Mouse (Mus musculus): ENCODE measurements at regions not wholly inside any gene's neighbourhood (a gene's known extent, or its start where the extent isn't known, plus 50 kb on each side); places are given as distances from the start of the nearest gene placed in this dataset.

DNA sequence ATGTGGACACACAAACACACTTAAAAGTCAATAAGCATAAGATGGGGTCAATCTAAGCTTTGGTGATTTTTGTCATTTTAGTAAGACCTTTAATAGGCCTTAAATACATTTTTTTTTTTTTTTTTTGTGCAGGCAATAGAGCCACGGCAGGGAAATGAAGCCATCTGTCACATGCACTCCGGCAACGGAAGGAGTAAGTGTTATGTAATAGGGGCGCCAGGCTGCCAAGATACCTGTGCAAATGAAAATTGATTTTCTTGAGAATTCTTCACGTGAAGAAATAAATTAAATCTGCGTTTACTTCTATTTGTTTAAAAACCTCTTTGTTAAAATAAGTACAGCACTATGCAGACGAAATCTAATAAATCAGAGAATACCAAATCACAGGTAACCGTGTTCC, 54.6 kb upstream of the Card11 start:
- DNase-seq (ENCODE audit: low spot score): no peak
- intact Hi-C loops (cut with DNase I): no loop called here

DNA sequence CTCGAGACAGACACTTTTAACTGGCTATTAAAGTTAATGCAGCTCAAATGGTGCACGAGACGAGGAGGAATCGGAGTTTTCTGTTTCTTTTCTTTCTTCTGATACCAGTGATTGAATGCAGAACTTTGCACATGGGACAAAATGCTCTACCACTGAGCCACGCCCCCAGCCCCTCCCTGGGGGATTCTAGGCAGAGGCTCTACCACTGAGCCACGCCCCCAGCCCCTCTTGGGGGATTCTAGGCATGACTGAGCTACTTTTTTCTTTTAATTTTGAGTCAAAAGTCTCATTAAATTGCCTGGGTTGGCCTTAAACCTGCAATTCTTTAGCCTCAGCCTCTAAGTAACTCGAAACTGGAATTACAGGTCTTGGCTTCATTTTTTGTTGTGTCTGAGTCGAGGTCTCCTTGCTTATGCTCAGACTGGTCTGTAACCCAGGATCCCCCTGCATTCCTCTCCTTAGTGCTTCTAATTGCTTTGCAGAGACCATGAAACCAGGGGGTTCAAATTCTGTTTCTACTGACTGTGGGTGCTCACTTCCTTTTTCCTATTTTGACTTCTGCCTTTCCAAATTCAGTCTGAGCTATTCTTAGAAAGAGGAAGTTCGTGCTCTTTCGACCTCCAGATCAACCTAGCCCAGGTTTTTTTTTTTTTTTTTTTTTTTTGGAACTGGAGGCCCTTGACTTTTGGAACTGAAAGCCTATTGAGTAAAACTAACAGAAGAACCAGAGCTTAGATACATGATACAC, 55.4 kb upstream of the Card11 start:
- intact Hi-C loops (cut with DNase I): no loop called here
- DNase-seq (ENCODE audit: low spot score): no peak

DNA sequence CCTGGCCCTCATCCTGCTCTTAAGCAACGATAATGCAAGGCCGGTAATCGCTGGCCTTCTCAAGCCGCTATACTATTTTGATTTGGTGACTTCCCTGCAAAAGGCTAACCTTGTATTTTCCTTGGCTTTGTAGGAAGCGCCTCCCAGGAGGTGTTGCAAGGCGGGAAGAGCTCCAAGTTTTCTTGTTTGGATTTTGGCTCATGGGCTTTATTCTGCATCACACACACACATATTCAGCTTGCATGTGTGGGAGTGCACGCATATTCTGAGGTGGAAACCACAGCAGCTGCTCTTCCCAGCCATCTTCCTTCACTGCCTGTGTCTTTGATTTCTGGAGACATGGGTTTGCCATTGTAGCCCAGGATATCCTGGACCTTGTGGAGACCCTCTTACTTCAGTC, 57.8 kb upstream of the Card11 start:
- intact Hi-C loops (cut with DNase I): no loop called here
- no peak for DNase-seq (ENCODE audit: low spot score)

DNA sequence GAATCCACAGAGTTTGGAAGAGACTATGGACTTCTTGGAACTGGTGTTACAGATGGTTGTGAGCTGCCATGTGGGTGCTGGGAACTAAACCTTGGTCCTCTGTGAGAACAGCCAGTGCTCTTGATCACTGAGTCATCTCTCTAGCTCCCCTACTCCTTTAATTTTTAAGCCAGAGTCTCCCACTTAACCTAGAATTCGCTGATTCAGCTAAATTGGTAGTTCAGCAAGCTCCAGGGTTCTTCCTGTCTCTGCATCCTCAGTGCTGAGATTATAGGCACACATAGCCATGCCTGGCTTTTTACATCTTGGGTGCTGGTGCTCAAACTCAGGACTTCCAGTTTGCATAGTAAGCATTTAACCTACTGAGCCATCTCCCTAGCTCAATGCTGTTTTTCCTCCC, 58.5 kb upstream of the Card11 start:
- no peak for DNase-seq (ENCODE audit: low spot score)

DNA sequence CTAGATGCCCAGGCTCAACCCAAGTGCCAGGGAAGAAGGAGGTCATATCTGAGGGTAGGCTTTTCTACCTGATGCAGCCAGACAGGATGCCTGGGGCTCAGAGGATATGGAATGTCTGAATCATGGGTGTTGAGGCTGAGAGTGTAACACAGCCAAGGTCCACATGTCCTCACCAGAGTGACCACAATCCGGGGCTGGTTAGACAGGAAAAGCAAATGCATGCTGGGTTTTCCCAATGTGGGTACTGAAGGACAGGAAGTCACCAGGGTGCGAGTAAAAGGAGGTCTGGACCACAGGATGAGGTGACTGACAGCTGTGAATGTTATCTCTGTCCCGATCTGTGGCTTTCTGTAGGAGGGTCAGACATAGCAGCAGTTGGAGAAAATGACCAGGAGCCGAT, 61.8 kb upstream of the Card11 start:
- intact Hi-C loops (cut with DNase I): no loop called here
- DNase-seq (ENCODE audit: low spot score): no peak

More for the DNA sequence above, 58.5 kb upstream of the Card11 start:
- intact Hi-C loops (cut with DNase I): no loop called here

DNA sequence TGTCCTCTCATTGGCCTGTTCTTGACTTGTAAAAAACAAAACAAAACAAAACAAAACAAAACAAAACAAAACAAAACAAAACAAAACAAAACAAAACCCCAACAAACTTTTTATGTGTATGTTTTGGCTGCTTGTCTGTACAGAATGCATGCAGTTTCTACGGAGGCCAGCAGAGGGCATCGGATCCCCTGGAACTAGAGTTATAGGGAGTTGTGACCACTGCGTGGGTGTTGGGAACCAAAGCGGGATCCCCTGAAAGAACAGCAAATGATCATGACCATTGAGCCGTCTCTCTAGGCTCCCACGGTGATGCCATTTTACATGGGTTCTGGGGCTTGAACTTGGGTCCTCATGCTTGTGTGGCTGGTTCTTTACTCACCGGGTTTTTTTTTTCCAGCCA, 67.2 kb upstream of the Card11 start:
- no peak for DNase-seq (ENCODE audit: low spot score)
- intact Hi-C loops (cut with DNase I): no loop called here

DNA sequence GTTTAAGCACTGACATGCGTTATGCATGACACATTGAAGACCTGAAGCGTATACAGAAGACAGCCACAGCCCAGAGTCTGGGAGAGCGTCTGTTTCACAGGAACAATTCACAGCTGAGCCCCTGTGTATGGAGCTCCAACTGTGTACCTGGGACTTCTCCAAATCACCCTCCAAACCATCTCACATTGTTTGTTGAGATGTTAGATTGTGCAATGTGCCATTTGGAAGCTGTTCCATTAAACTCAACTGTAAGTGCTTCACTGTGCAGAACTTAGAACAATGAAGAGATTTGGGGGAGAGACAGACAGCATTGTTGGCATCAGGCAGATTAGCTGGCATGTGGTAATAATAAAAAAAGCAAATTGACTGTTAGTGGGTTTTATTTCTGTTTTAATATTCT, 74.1 kb upstream of the Card11 start:
- DNase-seq (ENCODE audit: low spot score): no peak
- intact Hi-C loops (cut with DNase I): loop anchor here (10.0 kb wide), 1 partner anchor 200 kb away; no protein-coding TSS in a partner anchor

DNA sequence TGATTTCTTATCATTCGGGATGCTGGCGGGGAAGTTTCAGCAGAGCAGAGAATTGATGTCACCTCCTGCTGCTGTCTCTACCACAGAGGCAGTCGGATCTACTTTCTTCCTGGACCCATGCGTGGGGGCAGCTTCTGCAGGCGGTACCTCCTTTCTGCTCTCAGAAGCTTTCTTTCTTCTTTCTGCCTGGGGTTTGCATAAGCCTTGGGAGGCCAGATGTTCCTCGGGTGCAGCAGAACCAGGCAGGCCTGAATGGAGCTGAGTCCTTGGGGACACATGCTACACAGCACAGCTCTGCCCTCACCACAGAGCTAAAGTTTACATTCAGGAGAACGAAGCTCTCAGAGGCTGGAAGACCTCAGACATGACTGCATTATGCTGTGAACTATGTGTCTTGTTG, 75.8 kb upstream of the Card11 start:
- no peak for DNase-seq (ENCODE audit: low spot score)
- intact Hi-C loops (cut with DNase I): loop anchor here (10.0 kb wide), 1 partner anchor 201 kb away; no protein-coding TSS in a partner anchor

DNA sequence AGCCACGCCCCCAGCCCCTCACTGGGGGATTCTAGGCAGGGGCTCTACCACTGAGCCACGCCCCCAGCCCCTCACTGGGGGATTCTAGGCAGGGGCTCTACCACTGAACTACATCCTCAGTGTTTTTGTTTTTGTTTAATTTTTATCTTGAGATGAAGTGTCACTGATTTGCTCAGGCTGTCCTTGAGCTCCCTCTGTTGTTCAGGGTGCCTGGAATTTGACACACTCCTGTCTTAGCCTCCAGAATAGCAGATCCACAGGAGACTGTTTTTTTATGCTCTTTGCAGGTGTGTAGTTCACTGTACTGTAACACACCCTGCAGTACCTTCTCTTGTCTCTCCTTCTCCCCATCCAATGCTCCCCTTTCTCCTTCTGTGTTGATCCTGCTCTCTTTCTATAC, 76.6 kb upstream of the Card11 start:
- intact Hi-C loops (cut with DNase I): loop anchor here (10.0 kb wide), 1 partner anchor 202 kb away; no protein-coding TSS in a partner anchor
- DNase-seq (ENCODE audit: low spot score): no peak

DNA sequence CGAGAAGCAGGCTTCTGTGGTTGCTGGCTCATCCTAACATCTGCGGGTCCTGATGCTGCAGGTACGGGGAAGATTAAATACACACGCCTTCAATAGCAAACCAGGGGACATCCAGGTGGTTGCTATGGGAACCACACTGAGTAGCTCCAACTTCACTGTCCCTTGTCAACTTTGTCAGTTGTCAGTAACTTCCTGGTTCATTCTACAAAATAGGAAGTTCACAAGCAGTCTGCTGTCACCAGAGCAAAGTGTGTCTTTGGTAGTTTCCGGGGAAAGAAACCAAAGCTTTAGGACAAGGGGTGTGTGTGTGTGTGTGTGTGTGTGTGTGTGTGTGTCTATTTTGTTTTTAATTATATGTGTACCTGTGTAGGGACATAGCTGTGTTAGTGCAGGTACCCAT, 80.5 kb upstream of the Card11 start:
- DNase-seq (ENCODE audit: low spot score): no peak
- intact Hi-C loops (cut with DNase I): no loop called here

DNA sequence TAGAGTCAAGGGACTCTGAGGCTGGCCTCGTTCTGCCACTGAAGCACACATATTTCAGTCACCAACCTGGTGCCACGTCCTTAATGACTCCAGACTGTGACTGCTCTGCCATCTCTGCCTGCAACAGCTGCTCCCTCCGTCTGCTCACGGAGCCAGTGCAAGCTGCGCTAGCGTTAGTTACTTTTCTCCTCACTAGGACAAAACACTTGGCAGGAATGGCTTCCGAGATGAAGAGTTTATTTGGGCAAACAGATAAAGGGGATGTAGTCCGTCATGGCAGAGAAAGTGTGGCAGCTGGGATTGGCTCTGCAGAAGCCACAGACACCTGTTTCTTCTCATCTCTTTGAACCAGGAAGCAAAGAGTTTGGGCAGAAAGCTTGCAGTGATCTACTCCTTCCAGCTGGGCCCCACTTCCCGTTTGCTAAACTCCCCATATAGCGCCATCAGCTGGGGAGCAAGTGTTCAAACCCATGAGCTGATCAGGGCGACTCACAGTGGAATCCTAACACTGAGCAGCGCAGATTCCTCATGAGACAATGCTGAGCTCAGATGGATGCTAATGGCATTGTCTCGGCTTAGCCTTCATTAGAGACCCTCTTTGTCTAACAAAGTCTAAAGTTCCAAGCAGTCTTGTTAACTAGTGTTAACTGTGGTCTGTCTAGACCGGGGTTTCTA, 83.8 kb upstream of the Card11 start:
- intact Hi-C loops (cut with DNase I): no loop called here
- no peak for DNase-seq (ENCODE audit: low spot score)

DNA sequence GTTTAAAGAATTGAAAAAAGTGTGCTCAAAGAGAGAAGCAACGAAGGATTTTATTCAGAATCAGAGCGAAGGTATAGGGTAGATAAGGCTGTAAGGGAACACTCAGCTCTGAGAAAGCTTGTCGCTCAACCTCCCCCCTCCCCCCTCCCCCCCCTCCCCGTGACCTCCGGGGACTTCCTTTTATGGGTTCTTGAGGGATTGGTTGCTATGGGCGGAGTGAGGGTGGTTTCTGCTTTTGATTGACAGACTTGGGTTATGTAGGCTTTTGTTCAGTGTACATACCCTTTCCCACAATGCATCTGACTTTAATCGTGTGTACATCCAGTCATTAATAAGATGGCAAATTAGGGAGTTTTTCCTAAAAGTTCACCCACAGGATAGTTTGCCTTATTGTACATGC, 84.4 kb upstream of the Card11 start:
- no peak for DNase-seq (ENCODE audit: low spot score)
- intact Hi-C loops (cut with DNase I): no loop called here

DNA sequence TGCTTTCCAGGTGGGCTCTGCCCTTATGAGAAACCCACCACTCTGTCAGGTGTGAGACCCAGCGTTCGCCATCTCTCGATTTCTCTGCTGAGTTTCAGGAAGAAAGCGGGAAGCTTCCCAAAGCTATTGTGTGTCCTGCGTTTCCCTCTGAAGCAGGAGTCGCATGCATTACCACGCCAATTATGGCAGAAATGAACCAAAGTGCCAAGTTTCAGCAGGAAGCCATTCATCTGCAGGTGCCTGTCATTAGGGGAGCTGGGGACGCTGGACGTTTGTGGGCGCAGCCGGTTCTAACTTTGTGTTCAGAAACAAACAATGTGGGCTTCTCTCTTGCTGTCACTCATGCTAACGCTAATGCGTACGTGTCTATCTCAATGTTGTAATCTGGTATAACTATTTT, 91.3 kb upstream of the Card11 start:
- intact Hi-C loops (cut with DNase I): loop anchor here (2.0 kb wide), 1 partner anchor 1227 kb away; no protein-coding TSS in a partner anchor

DNA sequence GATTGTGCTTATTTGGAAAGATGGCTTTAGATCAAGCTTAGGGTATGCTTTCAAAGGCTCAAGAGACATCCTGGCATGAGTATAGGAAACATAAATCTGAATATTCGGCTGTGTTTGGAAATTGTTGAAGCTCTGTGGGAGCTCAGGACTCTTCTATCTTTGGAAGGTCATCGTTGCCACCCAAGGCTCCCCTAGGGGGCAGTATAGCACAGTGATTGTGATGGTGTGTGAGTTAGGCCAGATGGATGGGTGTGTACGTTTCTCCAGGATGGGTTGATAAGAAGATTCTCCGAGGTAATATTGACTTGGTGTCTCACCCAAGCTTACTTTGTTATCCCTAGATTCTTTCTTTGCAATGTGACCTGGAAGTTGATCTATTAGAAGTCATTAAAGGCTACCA, 93.3 kb upstream of the Card11 start:
- intact Hi-C loops (cut with DNase I): loop anchor here (2.0 kb wide), 1 partner anchor 1225 kb away; no protein-coding TSS in a partner anchor
- no peak for DNase-seq (ENCODE audit: low spot score)

More for the DNA sequence above, 91.3 kb upstream of the Card11 start:
- no peak for DNase-seq (ENCODE audit: low spot score)

DNA sequence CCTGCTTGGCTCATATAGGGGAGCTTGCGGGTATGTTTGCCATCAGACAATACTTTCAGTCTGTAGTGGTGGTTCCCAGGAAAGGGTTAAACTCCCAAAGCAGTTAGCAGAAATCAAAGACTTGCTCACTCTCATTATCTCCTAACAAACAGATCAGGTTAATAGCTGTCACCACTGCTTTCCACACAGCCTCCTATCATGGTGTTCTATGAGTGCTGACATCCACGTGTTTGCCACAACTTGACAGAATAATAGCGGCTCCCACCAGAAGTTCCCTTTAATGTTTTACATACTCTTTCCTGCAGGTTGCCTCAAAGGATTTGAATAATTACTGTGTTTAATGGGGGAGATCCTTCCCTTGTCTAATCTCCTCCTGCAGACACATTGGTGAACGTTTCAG, 97.5 kb upstream of the Card11 start:
- DNase-seq (ENCODE audit: low spot score): no peak
- intact Hi-C loops (cut with DNase I): no loop called here

DNA sequence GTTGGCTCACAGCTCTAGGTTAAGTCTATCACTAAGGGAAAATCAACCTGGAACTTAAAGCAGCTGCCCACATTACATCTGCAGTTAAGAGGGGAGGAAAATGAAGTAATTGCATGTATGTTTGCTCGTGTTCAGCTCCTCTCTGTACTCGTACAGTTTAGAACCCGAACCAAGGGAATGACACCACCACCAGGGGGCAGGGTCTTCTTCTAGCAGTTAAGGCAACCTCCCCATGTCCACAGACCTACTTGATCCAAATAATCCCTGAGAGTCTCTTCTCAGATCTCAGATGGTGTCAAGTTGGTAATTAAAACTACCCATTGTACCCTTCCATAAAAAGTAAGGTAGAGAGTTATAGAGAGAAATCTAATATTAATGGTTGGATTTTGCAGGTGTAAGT, 111.3 kb upstream of the Card11 start:
- no peak for DNase-seq (ENCODE audit: low spot score)
- intact Hi-C loops (cut with DNase I): no loop called here

DNA sequence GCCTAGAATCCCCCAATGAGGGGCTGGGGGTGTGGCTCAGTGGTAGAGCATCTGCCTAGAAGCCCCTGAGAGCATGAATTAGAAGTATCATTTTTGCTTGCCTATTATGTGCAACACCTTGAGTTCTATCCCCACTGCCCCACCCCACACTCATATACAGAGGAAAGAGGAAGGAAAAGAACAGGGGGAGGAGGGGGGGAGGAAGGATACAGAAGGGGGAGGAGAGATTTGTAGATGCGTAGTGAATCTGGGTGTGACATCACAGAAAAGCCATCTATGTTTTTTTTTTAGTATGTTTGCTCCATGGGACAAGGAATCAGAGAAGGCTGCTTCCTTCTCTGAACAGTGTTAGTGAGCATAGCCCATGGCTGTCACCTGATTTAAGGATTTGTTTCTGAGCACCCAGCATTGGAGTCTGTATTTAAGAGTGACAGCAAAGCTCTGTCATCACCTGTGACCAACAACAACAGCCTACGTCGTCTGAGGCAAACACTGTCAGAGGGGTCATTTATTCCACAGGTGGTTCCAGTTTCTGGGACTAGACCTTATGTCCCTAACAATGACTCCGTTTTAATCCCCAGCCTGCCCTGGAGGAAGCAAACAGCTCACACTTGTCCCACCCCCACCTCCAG, 115.0 kb upstream of the Card11 start:
- intact Hi-C loops (cut with DNase I): no loop called here
- DNase-seq (ENCODE audit: low spot score): no peak

DNA sequence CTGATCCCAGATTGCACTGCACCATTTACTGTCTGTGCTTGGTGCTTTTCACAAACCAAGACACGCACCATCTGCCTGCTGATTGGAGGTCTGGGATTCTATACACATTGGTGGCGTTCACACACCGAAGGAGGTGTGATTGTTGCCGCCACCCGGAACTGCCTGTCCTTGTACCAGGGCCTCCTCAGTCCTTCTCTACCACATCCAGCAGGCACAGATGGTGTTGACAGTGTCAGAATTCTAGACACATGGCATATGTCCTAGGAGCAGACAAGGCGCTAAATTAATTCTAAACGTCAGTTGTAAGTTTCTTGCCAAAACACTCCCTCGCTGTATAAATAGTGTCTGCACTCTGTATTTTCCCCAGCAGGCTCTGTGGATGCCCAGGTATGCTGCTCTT, 115.6 kb upstream of the Card11 start:
- DNase-seq (ENCODE audit: low spot score): no peak
- intact Hi-C loops (cut with DNase I): no loop called here

DNA sequence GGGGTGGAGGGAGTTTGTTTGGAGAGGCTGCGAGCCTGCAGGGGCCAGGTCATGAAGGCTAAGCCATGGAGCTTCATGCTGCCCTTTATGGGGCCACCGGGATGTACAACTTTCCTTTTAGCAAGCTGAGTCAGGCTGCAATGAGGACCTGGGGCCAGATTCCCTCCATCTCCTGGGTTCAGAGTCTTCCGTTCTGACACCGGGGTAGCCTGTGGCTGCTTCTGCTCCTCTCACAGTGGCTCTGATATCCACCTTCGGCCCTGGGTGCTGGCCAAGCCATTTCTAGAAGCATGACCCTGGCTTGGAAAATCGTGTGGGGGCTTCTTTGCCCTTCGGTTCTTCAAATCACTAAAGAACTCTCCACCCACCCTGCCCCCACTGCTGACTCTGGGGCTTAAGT, 115.4 kb upstream of the Sdk1 start:
- DNase-seq (ENCODE audit: low spot score): no peak
- intact Hi-C loops (cut with DNase I): no loop called here

DNA sequence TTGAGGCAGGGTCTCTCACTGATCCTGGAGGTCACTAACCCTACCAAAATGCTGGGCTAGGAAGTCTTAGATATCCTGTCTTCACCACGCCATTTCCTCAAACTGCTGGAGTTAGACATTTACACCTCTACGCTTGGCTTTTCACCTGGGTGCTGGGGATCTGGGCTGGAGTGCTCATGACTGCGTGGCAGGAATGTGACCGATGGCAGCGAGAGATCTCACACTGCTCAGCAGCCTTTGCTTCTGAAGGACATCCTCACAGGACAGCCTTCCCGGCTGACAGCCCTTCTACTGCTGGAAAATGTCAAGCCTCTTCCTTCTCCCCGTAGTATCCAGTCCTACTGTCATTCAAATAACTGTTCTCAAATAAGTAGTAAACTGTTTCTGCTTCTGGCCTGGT, 114.8 kb upstream of the Sdk1 start:
- no peak for DNase-seq (ENCODE audit: low spot score)
- intact Hi-C loops (cut with DNase I): no loop called here

DNA sequence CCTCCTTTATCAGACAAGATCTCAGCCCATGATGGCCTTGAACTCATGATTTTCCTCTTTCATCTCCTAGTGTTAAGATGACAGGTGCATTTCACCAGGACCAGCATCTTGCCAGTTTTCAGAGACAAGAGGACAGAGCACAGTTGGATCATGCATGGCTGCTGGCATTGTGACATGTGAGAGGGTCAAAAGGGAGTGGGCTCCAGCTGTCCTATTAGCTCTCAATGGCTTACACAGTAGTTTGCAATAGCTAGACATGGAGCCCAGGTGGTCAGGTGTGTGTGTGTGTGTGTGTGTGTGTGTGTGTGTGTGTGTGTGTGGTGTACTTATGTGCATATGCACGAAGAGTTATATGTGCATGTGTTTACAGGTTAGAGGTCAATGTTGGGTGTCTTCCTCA, 110.3 kb upstream of the Sdk1 start:
- no peak for DNase-seq (ENCODE audit: low spot score)
- intact Hi-C loops (cut with DNase I): no loop called here

Measured in heart, postnatal 25 days (tissue).